Mouse (Mus musculus): ENCODE measurements around the gene Dhdh. TPM values are rescaled to one million over a fixed set of nuclear protein-coding genes. Genes with fewer than 3 reads are reported as not detected.
A peak's percentile ranks its signal among the peaks of the same experiment; 100 is the strongest.
"Not testable (repeated sequence)": the region's sequence is repeated elsewhere in the genome, so short reads cannot be mapped to it uniquely, and the experiment has no call there.

Dhdh gene
- polyA plus RNA-seq, 1 experiment from 2014 or later = 3.2 TPM

GRCm38 (mm10) chr7:45516846-45517245 is 28.2 kb upstream of the Dhdh start:
- not testable (repeated sequence) for ATAC-seq (ENCODE audit: low read depth); H3K4me3 ChIP-seq (ENCODE audit: low read depth, low read length); DNase-seq (ENCODE audit: low spot score); H3K27me3 ChIP-seq (replicated peaks; ENCODE audit: control insufficient read depth, insufficient read depth, low read length); H3K9ac ChIP-seq (ENCODE audit: low read depth, low read length); H3K4me2 ChIP-seq (ENCODE audit: low read depth, low read length); H3K27ac ChIP-seq (replicated peaks; ENCODE audit: low read depth, low read length); H3K9me3 ChIP-seq (ENCODE audit: control insufficient read depth, low read length); H3K4me1 ChIP-seq (ENCODE audit: control insufficient read depth, insufficient read depth, low read length); H3K36me3 ChIP-seq (ENCODE audit: control insufficient read depth, insufficient read depth, low read length)
- 71% methylated on average over 5 of the region's 5 CpGs for WGBS

- no peak overlapping the region for H3K9ac ChIP-seq (ENCODE audit: low read depth, low read length)
- H3K27me3 ChIP-seq (replicated peaks; ENCODE audit: control insufficient read depth, insufficient read depth, low read length) = no peaks in the 10 kb centered on the region
- H3K4me1 ChIP-seq (ENCODE audit: control insufficient read depth, insufficient read depth, low read length) = no peaks in the 10 kb centered on the region
- H3K9me3 ChIP-seq (ENCODE audit: control insufficient read depth, low read length) = no peaks in the 10 kb centered on the region
- no peaks in the 10 kb centered on the region for H3K36me3 ChIP-seq (ENCODE audit: control insufficient read depth, insufficient read depth, low read length)
- H3K4me3 ChIP-seq (ENCODE audit: low read depth, low read length) = no peak overlapping the region
- peak overlapping the region; percentile 1; the same call in 1 of the 2 replicates for H3K4me2 ChIP-seq (ENCODE audit: low read depth, low read length)
- peak overlapping the region; percentile 50; the same call in 1 of the 2 replicates for H3K27ac ChIP-seq (replicated peaks; ENCODE audit: low read depth, low read length)
- DNase-seq (ENCODE audit: low spot score) (no peak), ATAC-seq (ENCODE audit: low read depth) (peak; percentile 12; the same call in 1 of the 2 replicates)
- WGBS = 24% methylated on average over 15 of the region's 16 CpGs
Measured at GRCm38 (mm10) chr7:45515436-45515835, 26.8 kb upstream of the Dhdh start.

GRCm38 (mm10) chr7:45514411-45514810 is 25.8 kb upstream of the Dhdh start:
- DNase-seq (ENCODE audit: low spot score) = no peak
- Histone ChIP-seq H3K9ac (ENCODE audit: low read depth, low read length) (no peak overlapping the region), H3K4me3 (ENCODE audit: low read depth, low read length) (no peak overlapping the region), H3K27ac (replicated peaks; ENCODE audit: low read depth, low read length) (0 out of 2 replicates have a peak overlapping the region, but pooled peaks have one; percentile 50), H3K27me3 (replicated peaks; ENCODE audit: control insufficient read depth, insufficient read depth, low read length) (no peaks in the 10 kb centered on the region), H3K9me3 (ENCODE audit: control insufficient read depth, low read length) (no peaks in the 10 kb centered on the region), H3K4me2 (ENCODE audit: low read depth, low read length) (no peak overlapping the region), H3K36me3 (ENCODE audit: control insufficient read depth, insufficient read depth, low read length) (no peaks in the 10 kb centered on the region), H3K4me1 (ENCODE audit: control insufficient read depth, insufficient read depth, low read length) (peaks cover 3% of the 10 kb centered on the region)
- WGBS = 70% methylated on average over 7 of the region's 7 CpGs
- no peak for ATAC-seq (ENCODE audit: low read depth)

GRCm38 (mm10) chr7:45509912-45510787 is 21.5 kb upstream of the Dhdh start, which contains the start of gene Nucb1:
Gene Nucb1 (minus strand): TSS chr7:45510406.
- under 1% methylated on average over 44 of the region's 44 CpGs for WGBS
- Histone ChIP-seq H3K4me1 (ENCODE audit: control insufficient read depth, insufficient read depth, low read length) (peaks cover 10% of the 10 kb centered on the region), H3K27ac (replicated peaks; ENCODE audit: low read depth, low read length) (peak within 1 kb of the TSS; percentile 89), H3K4me3 (ENCODE audit: low read depth, low read length) (peak within 1 kb of the TSS; percentile 74), H3K9me3 (ENCODE audit: control insufficient read depth, low read length) (no peaks in the 10 kb centered on the region), H3K9ac (ENCODE audit: low read depth, low read length) (peak within 1 kb of the TSS; percentile 81), H3K36me3 (ENCODE audit: control insufficient read depth, insufficient read depth, low read length) (peaks cover 28% of the 10 kb centered on the region), H3K4me2 (ENCODE audit: low read depth, low read length) (peak within 1 kb of the TSS; percentile 98), H3K27me3 (replicated peaks; ENCODE audit: control insufficient read depth, insufficient read depth, low read length) (no peaks in the 10 kb centered on the region)
- DNase-seq (ENCODE audit: low spot score) (peak; percentile 98), ATAC-seq (ENCODE audit: low read depth) (peak; percentile 91)

GRCm38 (mm10) chr7:45509181-45509882 is 20.7 kb upstream of the Dhdh start:
- 29% methylated on average over 19 of the region's 19 CpGs for WGBS
- Histone ChIP-seq H3K4me3 (ENCODE audit: low read depth, low read length) (peak overlapping the region; percentile 74), H3K9me3 (ENCODE audit: control insufficient read depth, low read length) (no peaks in the 10 kb centered on the region), H3K9ac (ENCODE audit: low read depth, low read length) (peak overlapping the region; percentile 81), H3K27me3 (replicated peaks; ENCODE audit: control insufficient read depth, insufficient read depth, low read length) (no peaks in the 10 kb centered on the region), H3K27ac (replicated peaks; ENCODE audit: low read depth, low read length) (peak overlapping the region; percentile 89; the same call in 1 of the 2 replicates), H3K36me3 (ENCODE audit: control insufficient read depth, insufficient read depth, low read length) (peaks cover 35% of the 10 kb centered on the region), H3K4me2 (ENCODE audit: low read depth, low read length) (peak overlapping the region; percentile 98), H3K4me1 (ENCODE audit: control insufficient read depth, insufficient read depth, low read length) (peaks cover 10% of the 10 kb centered on the region)
- DNase-seq (ENCODE audit: low spot score) = no peak
- no peak for ATAC-seq (ENCODE audit: low read depth)

- Histone ChIP-seq H3K36me3 (ENCODE audit: control insufficient read depth, insufficient read depth, low read length) (peaks cover 35% of the 10 kb centered on the region), H3K27ac (replicated peaks; ENCODE audit: low read depth, low read length) (no peak overlapping the region), H3K4me2 (ENCODE audit: low read depth, low read length) (peak overlapping the region; percentile 98), H3K4me3 (ENCODE audit: low read depth, low read length) (peak overlapping the region; percentile 74), H3K9ac (ENCODE audit: low read depth, low read length) (0 out of 2 replicates have a peak overlapping the region, but pooled peaks have one; percentile 5), H3K27me3 (replicated peaks; ENCODE audit: control insufficient read depth, insufficient read depth, low read length) (no peaks in the 10 kb centered on the region), H3K9me3 (ENCODE audit: control insufficient read depth, low read length) (no peaks in the 10 kb centered on the region), H3K4me1 (ENCODE audit: control insufficient read depth, insufficient read depth, low read length) (peaks cover 10% of the 10 kb centered on the region)
- DNase-seq (ENCODE audit: low spot score) (no peak), ATAC-seq (ENCODE audit: low read depth) (no peak)
- 78% methylated on average over 6 of the region's 6 CpGs for WGBS
Measured at GRCm38 (mm10) chr7:45508561-45508960, 20.0 kb upstream of the Dhdh start.

GRCm38 (mm10) chr7:45507583-45507982 is 19.0 kb upstream of the Dhdh start:
- WGBS = 88% methylated on average over 6 of the region's 6 CpGs
- H3K36me3 ChIP-seq (ENCODE audit: control insufficient read depth, insufficient read depth, low read length) = peaks cover 44% of the 10 kb centered on the region
- ATAC-seq (ENCODE audit: low read depth) = no peak

GRCm38 (mm10) chr7:45498427-45498826 is 9.8 kb upstream of the Dhdh start:
- Histone ChIP-seq H3K9ac (ENCODE audit: low read depth, low read length) (no peak overlapping the region), H3K4me3 (ENCODE audit: low read depth, low read length) (no peak overlapping the region), H3K9me3 (ENCODE audit: control insufficient read depth, low read length) (no peaks in the 10 kb centered on the region), H3K4me1 (ENCODE audit: control insufficient read depth, insufficient read depth, low read length) (no peaks in the 10 kb centered on the region), H3K27ac (replicated peaks; ENCODE audit: low read depth, low read length) (no peak overlapping the region), H3K36me3 (ENCODE audit: control insufficient read depth, insufficient read depth, low read length) (peaks cover 89% of the 10 kb centered on the region), H3K27me3 (replicated peaks; ENCODE audit: control insufficient read depth, insufficient read depth, low read length) (no peaks in the 10 kb centered on the region), H3K4me2 (ENCODE audit: low read depth, low read length) (no peak overlapping the region)
- DNase-seq (ENCODE audit: low spot score) = no peak
- no peak for ATAC-seq (ENCODE audit: low read depth)
- WGBS = 97% methylated on average over 6 of the region's 6 CpGs

More at GRCm38 (mm10) chr7:45507583-45507982, 19.0 kb upstream of the Dhdh start:
- peaks cover 10% of the 10 kb centered on the region for H3K4me1 ChIP-seq (ENCODE audit: control insufficient read depth, insufficient read depth, low read length)
- H3K27ac ChIP-seq (replicated peaks; ENCODE audit: low read depth, low read length) = no peak overlapping the region
- H3K9me3 ChIP-seq (ENCODE audit: control insufficient read depth, low read length) = no peaks in the 10 kb centered on the region
- no peak overlapping the region for H3K4me2 ChIP-seq (ENCODE audit: low read depth, low read length)
- DNase-seq (ENCODE audit: low spot score) = no peak
- H3K4me3 ChIP-seq (ENCODE audit: low read depth, low read length) = no peak overlapping the region
- no peaks in the 10 kb centered on the region for H3K27me3 ChIP-seq (replicated peaks; ENCODE audit: control insufficient read depth, insufficient read depth, low read length)
- H3K9ac ChIP-seq (ENCODE audit: low read depth, low read length) = no peak overlapping the region

Data from embryonic facial prominence, embryonic 14.5 days (tissue).